Mouse (Mus musculus): ENCODE data around the gene Lhx2. TPM values are rescaled to one million over a fixed set of nuclear protein-coding genes. Genes with fewer than 3 reads are reported as not detected.

The Lhx2 gene
- polyA plus RNA-seq, 1 experiment = 160 TPM

GRCm38 (mm10) chr2:38417970-38418369, 78.9 kb downstream of the Lhx2 start:
- no peak for DNase-seq (ENCODE audit: low read depth)
- TF ChIP-seq POLR2A (IDR thresholded peaks at IDR 0.05; ENCODE audit: borderline replicate concordance, extremely low read depth, insufficient read depth, insufficient read length, poor library complexity, severe bottlenecking) (no peak), CTCF (IDR thresholded peaks at IDR 0.05; ENCODE audit: borderline replicate concordance, extremely low read depth, insufficient read depth, insufficient read length) (no peak)

Other genes starting within 250 kb of the Lhx2 start
- gene Dennd1a, start 51.9 kb upstream of the Lhx2 start, polyA plus RNA-seq (2012; rRNA removed) = 30.1 and 42.2 TPM in 2 replicates
- 41.8 and 50.4 TPM in 2 replicates for gene Nek6, start 172.4 kb downstream of the Lhx2 start, polyA plus RNA-seq (2012; rRNA removed)